Mouse (Mus musculus) frontal cortex, postnatal 25 days (tissue): Measurements from ENCODE around the gene Lhfpl4.

Experiments
- DNase-seq, 2 experiments: peaks; one replicate each; pipeline ENCODE4 v3.0.0; 2022; ENCODE audit warnings: low spot score in 2 of 2

Gene Lhfpl4

GRCm38 (mm10) chr6:113194841-113195595 lies at the start of gene Lhfpl4:
Gene Lhfpl4, minus strand, starts transcription at chr6:113195384.
- DNase-seq, result peak in 1 of 2 experiments; percentile 40

- DNase-seq, result no peak
Observed at GRCm38 (mm10) chr6:113242753-113243152, 47.6 kb upstream of the Lhfpl4 start.

- DNase-seq, result no peak
Observed at GRCm38 (mm10) chr6:113238442-113238841, 43.3 kb upstream of the Lhfpl4 start.

- peak; percentile 98 for DNase-seq
Observed at GRCm38 (mm10) chr6:113237542-113238270, 42.5 kb upstream of the Lhfpl4 start, which contains the start of gene Mtmr14. Gene Mtmr14, plus strand, starts transcription at chr6:113237843.

GRCm38 (mm10) chr6:113235141-113235540 lies 40.0 kb upstream of the Lhfpl4 start:
- DNase-seq, result no peak

- DNase-seq, result no peak
Observed at GRCm38 (mm10) chr6:113226705-113227104, 31.5 kb upstream of the Lhfpl4 start.

- no peak for DNase-seq
Observed at GRCm38 (mm10) chr6:113225798-113226197, 30.6 kb upstream of the Lhfpl4 start.

- DNase-seq, result no peak
Observed at GRCm38 (mm10) chr6:113216280-113216679, 21.1 kb upstream of the Lhfpl4 start.

GRCm38 (mm10) chr6:113195596-113195992 lies 410 bp upstream of the Lhfpl4 start:
- no peak for DNase-seq

GRCm38 (mm10) chr6:113194517-113194840 lies 705 bp downstream of the Lhfpl4 start:
- no peak for DNase-seq

- no peak for DNase-seq
Observed at GRCm38 (mm10) chr6:113193765-113194460, 1.3 kb downstream of the Lhfpl4 start.

GRCm38 (mm10) chr6:113184866-113185525 lies 10.2 kb downstream of the Lhfpl4 start:
- DNase-seq, result no peak

GRCm38 (mm10) chr6:113184163-113184562 lies 11.0 kb downstream of the Lhfpl4 start:
- DNase-seq, result no peak

- no peak for DNase-seq
Observed at GRCm38 (mm10) chr6:113179195-113179733, 15.9 kb downstream of the Lhfpl4 start.

GRCm38 (mm10) chr6:113178286-113179194 lies 16.6 kb downstream of the Lhfpl4 start:
- peak in 1 of 2 experiments; percentile 43 for DNase-seq

GRCm38 (mm10) chr6:113176613-113177012 lies 18.6 kb downstream of the Lhfpl4 start:
- no peak for DNase-seq

GRCm38 (mm10) chr6:113175469-113175868 lies 19.7 kb downstream of the Lhfpl4 start:
- no peak for DNase-seq

- DNase-seq, result peak; percentile 52 to 56
Observed at GRCm38 (mm10) chr6:113172568-113172967, 22.6 kb downstream of the Lhfpl4 start.

- no peak for DNase-seq
Observed at GRCm38 (mm10) chr6:113172011-113172410, 23.2 kb downstream of the Lhfpl4 start.

- no peak for DNase-seq
Observed at GRCm38 (mm10) chr6:113170651-113171050, 24.5 kb downstream of the Lhfpl4 start.

- no peak for DNase-seq
Observed at GRCm38 (mm10) chr6:113169852-113170251, 25.3 kb downstream of the Lhfpl4 start.
